Mouse (Mus musculus) natural killer cell, adult 2 months (primary cell): ENCODE results near the gene Cdh3.

ENCODE experiments used
- DNase-seq, 2 experiments: peaks; one replicate each; pipeline ENCODE4 v3.0.0; 2022; ENCODE audit warnings: low spot score in 2 of 2

The Cdh3 gene

DNA sequence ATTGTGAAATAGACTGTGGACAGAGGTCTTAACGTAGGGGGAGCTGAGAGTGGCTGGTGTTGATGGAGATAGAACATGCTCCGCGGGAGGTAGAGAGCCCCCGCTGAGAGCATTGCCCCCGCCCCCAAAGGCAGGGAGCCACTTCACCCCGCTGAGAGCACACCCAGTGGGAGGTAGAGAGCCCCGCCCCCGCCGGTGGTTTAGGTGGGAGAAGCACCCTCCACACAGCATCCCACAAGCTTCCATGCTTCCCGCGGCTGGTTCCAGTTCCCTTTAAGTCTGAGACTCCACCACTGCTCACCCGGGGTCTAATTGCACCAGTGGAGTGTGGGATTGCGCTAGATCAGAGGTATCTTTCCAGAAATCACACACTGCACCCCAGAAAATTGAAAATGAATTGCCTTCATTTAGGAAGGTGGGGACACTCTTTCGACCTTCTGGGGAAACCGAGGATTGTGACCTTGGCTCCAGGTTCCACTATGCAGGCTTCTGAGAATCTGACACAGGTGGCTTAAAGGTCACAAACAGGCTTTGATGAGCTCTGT, 96.0 kb downstream of the Cdh3 start:
- DNase-seq, result no peak
